Mouse (Mus musculus): ENCODE measurements around the gene Scimp.

DNA sequence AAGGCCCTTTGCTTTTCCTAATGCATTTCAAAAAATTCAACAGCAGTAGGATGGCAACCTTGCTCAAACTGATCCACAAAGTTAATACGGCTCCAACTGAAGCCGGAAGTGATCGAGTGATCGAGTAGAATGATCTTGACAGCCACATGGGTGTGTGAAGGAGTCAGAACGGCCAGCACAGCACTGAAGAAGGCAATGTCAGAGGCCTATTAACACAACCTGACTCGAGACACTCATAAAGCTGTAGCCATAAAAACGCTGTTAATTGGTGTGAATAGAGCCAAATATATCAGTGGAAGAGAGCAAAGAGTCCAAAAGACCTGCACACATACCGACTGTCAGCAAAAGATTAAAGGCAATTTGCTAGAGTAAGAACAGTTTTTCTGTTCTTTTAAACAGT, 7.7 kb upstream of the Scimp start:
- TF ChIP-seq POLR2A (IDR thresholded peaks at IDR 0.05; ENCODE audit: extremely low read depth, insufficient read depth, low read length) (no peak), CTCF (IDR thresholded peaks at IDR 0.05; ENCODE audit: extremely low read depth, insufficient read depth, low read length) (no peak)

All from cortical plate, adult 2 months (tissue).